Mouse (Mus musculus): ENCODE results near the gene Fbxo24.
A peak's percentile ranks its signal among the peaks of the same experiment; 100 is the strongest.

Fbxo24 gene

DNA sequence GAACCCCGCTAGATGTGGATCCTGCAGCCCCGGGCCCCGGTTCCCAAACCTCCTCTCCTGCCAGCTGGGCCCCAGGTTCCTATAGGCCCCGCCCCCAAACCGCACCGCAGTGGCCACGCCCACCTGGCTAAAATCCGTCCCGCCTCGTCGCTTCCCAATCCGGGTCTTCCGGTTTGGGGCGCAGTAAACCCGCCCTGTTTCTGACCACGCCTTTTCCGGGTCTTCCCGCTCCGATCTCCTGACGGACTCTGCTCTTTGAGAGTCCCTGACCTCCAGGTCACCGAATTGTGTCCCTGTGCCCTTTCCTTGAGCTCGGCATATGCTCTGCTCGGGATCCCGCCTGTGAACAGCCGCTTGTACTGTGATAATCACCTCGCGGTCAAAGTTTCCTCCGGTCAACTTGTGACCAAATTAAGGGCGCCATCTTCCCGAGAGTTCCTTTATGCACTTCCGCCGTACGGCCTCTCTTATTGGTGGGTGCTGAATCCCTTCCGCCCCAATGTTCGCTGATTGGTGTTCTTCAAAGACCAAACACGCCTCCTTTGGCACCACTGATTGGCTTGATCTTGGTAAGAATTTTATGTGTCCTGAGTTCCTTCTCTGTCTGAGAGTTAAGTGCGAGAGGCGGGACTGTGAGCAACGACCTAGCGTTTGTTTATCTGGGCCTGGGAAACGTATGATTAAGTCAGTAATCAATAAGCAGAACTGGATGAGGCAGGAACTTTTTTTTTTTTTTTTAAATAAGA, 28.0 kb downstream of the Fbxo24 start, which contains the start of gene Mospd3:
Gene Mospd3, minus strand, starts transcription at position 440 of the 746 bp plus-strand sequence.
- peak; percentile 92 for DNase-seq (ENCODE audit: low spot score)

DNA sequence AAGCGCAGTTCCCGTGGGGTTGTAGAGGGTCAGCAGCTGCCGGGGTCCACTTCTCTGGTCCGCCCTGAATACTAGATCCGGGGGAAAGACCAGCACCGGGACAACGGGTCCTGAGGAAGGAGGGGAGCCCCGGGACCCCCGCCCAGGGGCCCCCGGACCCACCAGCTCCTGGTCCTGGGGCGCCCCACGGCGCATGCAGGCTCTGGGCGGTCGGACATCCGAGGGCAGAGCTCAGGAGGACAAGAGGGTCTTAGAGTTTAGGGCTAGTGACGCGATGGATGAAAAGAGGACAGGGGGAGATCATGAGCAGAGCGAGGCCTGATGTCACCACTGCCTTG, 28.6 kb downstream of the Fbxo24 start:
- DNase-seq (ENCODE audit: low spot score) = no peak

DNA sequence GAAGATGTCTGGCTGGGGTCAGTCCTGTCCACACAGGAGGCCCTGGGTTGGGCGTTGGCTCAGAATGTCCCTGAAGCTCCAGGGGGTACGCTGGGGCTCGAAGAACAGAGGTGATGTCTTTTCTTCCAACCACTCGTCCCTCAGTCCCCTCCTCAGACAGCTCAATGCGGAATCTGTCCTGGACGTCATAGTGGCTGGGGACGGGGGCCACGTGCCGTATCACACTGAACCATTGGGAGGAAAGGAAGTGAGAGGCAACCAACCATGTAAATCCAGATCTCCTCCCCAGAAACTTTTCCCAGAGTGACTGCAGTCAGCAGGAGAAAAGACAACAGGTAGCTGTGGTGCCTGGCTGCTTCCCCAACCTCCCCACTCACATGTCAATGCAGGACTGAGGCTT, 29.2 kb downstream of the Fbxo24 start:
- no peak for DNase-seq (ENCODE audit: low spot score)

DNA sequence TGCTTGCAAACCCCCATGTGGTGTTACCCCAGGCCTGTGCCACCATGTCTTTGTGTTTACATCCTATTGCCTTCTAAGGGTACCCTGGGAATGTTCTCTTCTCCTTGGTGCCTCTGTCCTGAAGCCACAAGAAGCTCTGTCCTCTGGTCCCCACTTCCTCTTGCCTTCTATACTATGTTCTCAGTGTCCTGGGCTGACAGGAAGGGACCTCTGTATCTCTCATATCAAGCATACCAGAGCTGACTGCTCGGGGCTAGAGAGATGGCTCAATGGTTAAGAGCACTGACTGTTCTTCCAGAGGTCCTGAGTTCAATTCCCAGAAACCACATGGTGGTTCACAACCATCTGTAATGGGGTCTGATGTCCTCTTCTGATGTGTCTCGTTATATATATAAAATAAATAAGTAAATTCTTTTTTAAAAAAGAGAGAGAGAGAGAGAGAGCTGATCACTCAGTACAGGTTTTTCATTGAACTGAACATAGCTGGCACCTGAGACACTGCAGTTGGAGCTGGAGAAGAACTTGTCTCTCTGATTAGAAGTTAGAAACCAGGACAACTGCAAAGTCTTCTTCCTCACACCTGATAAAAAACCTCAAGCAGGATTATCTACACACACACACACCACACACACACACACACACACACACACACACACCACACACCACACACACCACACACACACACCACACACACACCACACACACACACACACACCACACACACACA, 30.5 kb downstream of the Fbxo24 start:
- DNase-seq (ENCODE audit: low spot score) = no peak

DNA sequence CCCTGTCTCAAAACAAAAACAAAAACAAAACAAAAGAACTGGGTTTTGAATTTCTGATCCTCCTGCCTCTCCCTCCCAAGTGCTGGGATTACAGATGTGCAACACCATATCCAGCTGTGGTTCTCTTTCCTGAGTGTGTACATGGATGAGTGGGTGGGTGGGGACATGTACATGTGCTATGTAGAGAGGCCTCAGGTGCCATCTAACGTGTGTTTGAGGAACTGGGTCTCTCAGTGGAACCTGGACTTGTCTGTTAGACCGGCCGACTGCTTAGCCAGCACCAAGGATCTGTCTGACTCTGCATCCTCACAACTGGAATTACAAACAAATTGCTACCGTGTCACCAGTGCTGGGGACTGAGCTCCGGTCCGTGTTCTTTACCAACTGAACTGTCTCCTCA, 31.2 kb downstream of the Fbxo24 start:
- DNase-seq (ENCODE audit: low spot score) = no peak

DNA sequence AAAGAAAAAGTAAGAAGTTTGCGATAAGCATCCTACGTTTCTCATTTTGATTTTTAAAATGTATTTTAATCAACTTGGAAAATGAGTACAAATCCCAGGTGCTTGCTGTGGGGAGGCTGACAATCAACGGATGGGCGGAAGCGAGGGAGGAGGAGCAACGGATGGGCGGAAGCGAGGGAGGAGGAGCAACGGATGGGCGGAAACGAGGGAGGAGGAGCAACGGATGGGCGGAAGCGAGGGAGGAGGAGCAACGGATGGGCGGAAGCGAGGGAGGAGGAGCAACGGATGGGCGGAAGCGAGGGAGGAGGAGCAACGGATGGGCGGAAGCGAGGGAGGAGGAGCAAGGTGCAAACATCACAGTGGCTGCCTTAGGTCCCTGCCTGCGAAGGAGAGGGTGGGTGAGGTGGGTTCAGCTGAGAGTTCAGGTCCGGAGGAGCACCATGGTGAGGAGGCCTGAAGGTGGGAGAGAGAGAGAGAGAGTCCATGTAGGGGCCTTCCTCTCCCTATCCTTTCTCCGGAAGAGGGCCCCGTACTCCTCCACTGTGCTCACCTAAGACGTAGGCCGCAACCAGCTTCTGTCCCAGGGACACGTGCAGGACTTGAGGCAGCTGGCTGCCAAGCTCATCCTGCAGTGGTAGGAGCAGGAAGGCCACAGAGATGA, 32.1 kb downstream of the Fbxo24 start:
- DNase-seq (ENCODE audit: low spot score) = no peak

DNA sequence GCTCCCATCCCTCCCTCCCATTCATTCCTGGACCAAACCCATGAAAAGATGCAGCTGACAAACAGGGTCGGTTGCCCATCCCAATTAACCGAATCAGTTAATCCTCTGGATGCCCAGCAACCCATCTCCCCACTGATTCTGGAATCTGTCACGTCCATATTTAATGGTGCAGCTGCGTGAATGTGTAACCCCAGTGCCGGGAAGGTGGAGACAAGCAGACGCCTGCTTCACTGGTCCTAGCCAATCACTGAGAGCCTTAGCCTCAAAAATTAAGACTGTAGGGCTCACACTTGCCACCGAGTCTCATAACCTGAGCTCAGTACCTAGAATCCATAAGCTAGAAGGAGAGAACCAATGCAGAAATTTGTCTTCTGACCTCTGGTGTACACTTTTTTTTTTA, 32.9 kb downstream of the Fbxo24 start:
- DNase-seq (ENCODE audit: low spot score) = no peak

DNA sequence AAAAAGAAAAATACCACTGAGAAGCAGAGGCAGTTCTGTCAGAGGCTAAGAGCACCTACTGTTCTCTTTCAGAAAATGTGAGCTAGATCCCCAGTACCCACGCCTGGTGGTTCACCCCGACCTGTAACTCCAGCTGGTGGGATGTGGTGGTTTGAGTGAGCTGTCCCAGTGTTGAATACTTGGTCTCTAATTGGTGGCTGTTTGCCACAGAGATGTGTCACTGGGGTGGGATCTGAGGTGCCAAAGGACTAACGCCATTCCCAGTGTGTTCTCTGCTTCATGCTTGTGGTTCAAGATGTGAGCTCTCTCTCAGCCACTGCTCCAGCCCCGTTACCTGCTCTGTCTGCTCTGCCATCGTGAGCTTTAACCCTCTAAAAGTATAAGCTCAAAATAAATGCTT, 38.3 kb downstream of the Fbxo24 start:
- no peak for DNase-seq (ENCODE audit: low spot score)

DNA sequence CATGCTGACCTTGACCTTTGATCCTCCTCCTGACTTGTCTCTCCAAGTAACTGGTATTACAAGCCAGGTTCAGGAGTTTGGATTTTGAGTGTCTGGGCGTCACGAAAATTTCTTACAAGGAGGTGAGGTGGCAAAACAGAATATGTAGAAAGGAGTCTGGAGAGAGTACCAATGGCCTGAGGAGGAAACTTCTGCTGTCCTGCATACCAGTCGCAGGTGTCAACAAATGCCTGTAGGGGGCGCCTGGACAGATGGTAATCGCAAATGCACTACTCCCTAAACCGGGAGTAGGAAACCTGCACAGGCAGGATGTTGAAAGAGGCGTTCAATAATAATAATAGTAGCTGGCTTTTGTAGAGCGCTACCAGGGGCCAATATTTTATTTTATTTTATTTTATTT, 43.8 kb downstream of the Fbxo24 start:
- no peak for DNase-seq (ENCODE audit: low spot score)

DNA sequence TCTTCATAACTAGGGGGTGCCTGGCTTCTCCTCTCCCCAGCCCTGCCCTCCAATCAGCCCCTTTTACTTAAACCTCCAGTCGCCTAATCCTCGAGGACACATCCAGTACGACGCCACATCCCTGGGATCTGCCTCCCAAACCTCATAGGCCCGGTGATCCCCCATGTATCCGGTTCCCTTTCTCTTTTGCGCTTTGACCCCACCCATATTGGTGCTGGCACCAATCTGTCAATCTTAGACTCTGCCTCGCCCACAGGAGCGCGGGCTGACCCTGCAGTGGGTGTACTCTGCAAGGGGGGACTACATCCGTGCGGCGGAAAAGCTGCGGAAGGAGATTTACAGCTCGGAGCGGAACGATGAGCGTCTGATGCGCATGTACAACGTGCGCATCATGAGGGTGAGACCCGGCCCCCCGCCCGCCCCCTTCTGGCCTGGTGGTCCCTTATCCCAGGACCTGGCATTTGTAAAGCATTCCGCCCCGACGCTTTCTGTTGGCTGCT, 45.1 kb downstream of the Fbxo24 start:
- DNase-seq (ENCODE audit: low spot score) = no peak

DNA sequence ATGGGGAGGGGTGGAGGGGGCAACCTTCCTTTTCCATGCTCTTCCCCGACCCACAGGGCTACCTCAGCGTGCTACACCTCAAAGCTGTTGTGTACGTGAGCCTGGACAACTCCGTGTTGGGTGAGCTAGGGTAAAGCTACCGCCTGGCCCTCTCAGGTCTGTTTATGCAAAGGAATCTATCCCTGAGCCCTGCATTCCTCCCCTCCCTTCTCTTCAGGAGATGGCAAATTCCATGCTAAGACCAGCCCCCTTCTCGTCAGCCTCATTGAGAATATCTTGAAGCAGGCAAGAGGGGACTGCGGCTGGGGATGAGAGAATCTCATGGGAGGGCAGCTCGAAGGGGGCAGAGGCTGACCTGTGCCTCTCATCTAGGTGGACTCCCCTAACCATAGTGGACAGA, 46.1 kb downstream of the Fbxo24 start:
- no peak for DNase-seq (ENCODE audit: low spot score)

DNA sequence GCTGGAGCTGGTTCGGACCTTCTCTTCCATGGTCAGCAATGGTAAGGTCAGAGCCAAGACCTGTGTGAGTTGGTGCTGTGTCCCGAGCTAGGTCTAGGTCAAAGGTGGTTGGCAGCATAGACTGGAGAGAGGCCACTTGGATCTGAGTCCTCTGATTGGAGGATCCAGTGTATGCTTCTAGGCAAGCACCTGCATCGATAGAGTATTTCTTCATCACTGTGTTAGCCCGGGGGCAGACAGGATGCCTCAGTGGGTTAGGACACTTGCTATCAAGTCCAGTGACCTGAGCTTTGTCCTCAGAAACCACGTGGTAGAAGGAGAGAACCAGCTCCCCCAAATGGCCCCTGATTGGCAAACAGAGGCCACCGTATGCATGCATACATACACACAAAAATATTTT, 48.6 kb downstream of the Fbxo24 start:
- no peak for DNase-seq (ENCODE audit: low spot score)

DNA sequence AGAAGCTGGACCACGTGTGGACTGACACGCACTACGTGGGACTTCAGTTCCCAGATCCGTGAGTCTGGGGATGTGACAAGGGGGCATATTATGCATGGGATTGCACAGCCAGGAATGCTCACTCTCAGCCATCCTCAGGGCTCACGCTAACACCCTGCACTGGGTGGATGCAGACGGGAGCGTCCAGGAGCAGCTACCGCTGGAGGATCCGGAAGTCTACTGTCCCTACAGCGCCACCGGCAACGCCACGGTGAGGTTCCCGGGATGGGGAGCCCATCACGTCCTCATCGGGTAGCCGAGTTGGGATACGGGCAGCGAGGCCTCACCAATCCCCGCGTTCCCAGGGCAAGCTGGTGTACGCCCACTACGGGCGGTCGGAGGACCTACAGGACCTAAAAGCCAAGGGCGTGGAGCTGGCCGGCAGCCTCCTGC, 54.3 kb downstream of the Fbxo24 start:
- peak; percentile 40 for DNase-seq (ENCODE audit: low spot score)

DNA sequence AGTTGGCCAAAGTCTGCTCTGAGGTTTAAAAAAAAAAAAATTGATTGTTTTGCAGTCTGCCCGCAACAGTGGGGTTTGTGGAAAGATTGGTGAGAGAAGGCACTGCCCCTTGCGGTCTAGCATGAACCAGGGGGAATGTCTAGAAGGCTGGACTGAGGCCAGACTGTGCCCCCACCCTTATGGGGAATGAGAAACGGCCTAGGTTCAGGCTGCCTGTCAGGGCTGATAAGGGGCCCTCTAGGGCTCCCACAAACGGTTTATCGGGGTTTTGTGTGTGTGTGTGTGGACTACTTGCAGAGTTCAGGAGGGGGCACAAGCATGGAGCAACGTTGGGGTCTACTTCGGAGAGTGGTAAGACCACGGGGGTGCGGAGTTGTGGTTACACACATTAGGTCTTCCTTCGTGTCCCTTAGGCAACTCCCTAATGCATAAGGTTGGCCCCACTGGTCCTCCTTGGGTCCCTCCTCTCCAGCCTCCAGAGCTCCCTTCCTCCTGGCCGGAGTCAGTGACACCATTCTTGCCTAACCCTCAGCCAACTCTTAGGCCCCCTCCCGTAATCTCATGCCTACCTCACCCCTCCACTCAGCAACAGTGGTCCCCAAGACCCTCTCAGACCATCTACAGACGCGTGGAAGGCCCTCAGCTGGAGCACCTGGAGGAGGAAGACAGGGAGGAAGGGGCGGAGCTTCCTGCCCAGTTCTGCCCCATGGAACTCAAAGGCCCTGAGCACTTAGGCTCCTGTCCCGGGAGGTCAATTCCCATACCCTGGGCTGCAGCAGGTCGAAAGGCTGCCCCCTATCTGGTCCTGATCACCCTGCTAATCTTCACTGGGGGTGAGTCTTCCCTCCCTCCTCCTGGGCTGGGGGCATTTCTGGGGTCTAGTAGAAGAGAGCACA, 57.9 kb downstream of the Fbxo24 start:
- DNase-seq (ENCODE audit: low spot score) = no peak

DNA sequence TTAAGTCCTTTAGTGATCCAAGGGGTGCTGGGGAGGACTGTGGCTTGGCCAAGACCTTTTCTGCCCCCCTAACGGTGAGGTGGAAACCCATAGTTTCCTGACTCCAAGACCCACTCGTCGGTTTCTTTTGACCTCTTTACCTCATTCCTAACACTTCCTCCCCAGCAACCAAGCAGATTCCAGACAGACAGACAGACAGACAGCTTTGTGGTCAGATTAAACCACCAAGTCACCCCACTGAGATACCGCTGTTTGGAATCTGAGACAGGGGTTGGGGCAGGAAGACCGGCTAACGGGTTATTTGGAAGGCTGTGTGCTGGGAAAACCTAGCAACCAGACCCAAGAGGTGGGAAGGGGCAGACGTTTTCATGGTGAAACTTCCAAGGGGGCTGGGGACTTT, 58.6 kb downstream of the Fbxo24 start:
- DNase-seq (ENCODE audit: low spot score) = no peak

DNA sequence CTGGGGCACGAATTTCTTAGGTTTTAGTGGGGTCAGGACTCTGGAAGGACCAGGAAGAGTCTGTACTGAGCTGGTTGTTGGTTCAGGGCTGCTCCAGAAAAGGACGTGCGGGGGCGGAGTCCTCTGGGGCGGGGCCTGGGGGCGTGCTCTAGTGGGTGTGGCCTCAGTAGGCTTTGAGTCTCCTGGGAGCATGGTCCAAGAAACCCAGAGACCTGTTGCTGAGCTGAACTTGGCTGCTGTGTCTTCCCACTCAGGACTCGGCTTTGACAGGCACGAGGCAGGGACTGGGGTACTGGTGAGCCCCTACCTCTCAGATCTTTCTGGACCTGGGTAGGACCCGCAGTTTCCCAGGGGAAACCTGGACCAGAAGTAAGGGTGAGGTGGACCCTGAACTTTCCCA, 59.1 kb downstream of the Fbxo24 start, which contains the start of gene Tfr2:
Gene Tfr2, plus strand, starts transcription at position 176 of the 400 bp plus-strand sequence.
- DNase-seq (ENCODE audit: low spot score) = peak; percentile 34

DNA sequence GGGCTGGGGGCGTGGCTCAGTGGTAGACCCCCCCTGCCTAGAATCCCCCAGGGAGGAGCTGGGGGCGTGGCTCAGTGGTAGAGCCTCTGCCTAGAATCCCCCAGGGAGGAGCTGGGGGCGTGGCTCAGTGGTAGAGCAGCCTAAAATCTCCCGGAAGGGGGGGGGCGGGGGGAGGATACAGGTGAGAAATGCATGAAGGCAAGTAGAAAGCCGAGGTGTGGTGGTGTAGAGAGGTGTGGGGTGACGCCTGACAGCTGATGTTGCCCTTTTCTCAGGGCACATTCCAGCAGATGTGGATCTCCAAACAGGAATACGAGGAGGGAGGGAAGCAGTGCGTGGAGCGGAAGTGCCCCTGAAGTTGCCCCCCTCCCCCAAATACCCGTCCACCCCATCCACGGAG, 59.8 kb downstream of the Fbxo24 start:
- DNase-seq (ENCODE audit: low spot score) = no peak

DNA sequence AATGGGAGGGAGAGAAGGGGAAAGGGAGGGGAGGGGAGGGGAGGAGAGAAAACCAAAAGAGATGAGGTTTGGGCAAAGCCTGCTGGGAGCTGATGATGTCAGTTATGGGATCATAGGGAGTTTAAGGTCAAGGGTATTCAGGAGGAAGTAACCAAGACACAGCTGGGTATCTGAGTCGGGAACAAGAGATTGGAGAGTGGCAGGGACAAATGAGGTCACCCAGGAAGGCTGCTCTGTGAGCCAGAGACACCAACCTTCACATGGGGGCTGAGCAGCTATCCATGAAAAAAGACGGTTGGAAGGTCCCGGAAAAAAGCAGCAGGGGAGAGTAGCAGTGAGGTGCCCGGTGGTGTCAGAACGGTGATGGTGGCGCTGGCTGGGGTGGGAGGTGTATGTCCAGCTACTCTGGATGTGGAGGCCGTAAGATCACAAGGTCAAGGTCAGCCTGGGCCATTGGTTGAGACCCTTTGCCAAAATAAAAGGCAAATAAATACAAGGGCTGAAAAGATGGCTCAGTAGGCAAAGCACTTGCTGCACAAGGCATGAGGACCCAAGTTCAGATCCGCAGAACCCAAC, 60.5 kb downstream of the Fbxo24 start:
- DNase-seq (ENCODE audit: low spot score) = no peak

DNA sequence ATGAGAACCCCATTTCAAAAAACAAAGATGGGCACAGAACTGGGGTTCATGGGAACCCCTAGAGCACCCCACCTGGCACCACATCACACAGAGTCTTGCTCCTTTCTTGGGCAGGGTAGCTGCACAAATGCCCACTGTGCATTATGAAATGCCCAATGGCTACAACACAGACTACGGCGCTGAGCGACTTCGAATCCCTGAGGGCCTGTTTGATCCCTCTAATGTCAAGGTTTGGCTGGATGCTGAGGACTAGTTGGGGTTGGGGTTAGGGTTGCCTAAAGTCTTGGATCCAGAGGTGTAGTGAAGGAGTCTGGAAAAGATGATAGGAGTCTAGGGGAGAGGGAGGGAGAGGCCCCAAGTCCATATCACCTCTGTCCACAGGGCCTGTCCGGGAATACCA, 62.4 kb downstream of the Fbxo24 start:
- no peak for DNase-seq (ENCODE audit: low spot score)

DNA sequence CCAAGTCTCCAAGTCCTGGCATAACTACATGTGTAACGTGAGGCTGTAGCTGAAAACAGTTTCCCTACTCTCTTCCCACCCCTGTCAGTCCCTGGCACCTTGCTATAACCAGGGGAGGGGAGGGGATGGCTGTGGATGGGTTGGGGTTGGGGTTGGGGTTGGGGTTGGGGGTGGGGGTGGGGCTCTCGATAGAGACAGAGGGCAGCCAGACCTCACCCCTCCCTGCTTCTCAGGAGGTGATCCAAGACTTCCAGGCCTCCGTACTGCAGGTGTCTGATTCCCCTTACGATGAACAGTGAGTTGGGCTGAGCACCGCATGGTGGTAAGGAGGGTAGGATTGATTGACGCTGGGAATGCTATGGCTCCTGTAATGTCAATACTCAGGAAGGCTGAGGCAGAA, 63.1 kb downstream of the Fbxo24 start:
- no peak for DNase-seq (ENCODE audit: low spot score)

DNA sequence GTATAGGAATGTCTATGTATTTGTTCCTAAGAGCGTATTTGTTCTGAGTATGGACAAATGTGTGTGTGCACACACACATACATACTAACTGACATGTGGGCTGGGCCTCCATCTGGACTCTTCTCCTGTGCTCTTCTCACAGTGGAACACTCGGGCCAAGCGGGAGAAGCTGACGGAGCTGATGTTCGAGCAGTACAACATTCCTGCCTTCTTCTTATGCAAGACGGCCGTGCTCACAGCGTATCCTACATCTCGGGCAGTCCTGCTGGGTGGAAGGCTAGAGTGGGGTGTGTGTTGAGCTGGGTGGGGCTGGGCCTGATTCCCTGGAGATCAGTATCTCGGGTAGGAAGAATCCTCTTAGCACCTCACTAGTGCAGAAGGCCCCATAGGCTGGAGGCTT, 65.8 kb downstream of the Fbxo24 start:
- DNase-seq (ENCODE audit: low spot score) = no peak

Data from ovary, adult 18-20 months (tissue).